Mouse (Mus musculus) hindbrain, embryonic 11.5 days (tissue): ENCODE data around the gene Coro2a. TPM values are rescaled to one million over a fixed set of nuclear protein-coding genes. Genes with fewer than 3 reads are reported as not detected.

ENCODE experiments used
- ATAC-seq: fragments of 200-750 bp; cut with Nextera tagmentation; 2 replicates; pipeline ENCODE4 v1.8.0; 2017; ENCODE audit warnings: mild to moderate bottlenecking, moderate TSS enrichment, moderate library complexity; ENCODE audit not compliant: low FRiP score
- DNase-seq: peaks from one replicate; pipeline ENCODE4 v3.0.0-alpha.2; 2015; ENCODE audit warnings: low spot score
- H3K27ac ChIP-seq: fragments of 300-500 bp; sonication (generic); 2 replicates; pipeline ENCODE4 v1.5.1; 2014; ENCODE audit warnings: mild to moderate bottlenecking, low read depth, low read length
- H3K27me3 ChIP-seq: fragments of 300-500 bp; sonication (generic); 2 replicates; pipeline ENCODE4 v1.6.1; 2014; ENCODE audit warnings: mild to moderate bottlenecking, low read length, moderate library complexity, mixed read lengths; ENCODE audit not compliant: control insufficient read depth, insufficient read depth
- H3K36me3 ChIP-seq: fragments of 300-500 bp; sonication (generic); 2 replicates; pipeline ENCODE4 v1.6.1; 2014; ENCODE audit warnings: mild to moderate bottlenecking, low read length, moderate library complexity, mixed read lengths; ENCODE audit not compliant: control insufficient read depth, insufficient read depth
- H3K4me1 ChIP-seq: fragments of 300-500 bp; sonication (generic); replicated peaks from 2 replicates; pipeline ENCODE4 v1.6.1; 2014; ENCODE audit warnings: low read length, mixed read lengths; ENCODE audit not compliant: control insufficient read depth, insufficient read depth
- H3K4me2 ChIP-seq: fragments of 300-500 bp; sonication (generic); replicated peaks from 2 replicates; pipeline ENCODE4 v1.6.1; 2014; ENCODE audit warnings: mild to moderate bottlenecking, low read depth, low read length
- H3K4me3 ChIP-seq: fragments of 300-500 bp; sonication (generic); 2 replicates; pipeline ENCODE4 v1.5.1; 2014; ENCODE audit warnings: low read depth, low read length
- H3K9ac ChIP-seq: fragments of 300-500 bp; sonication (generic); 2 replicates; pipeline ENCODE4 v1.6.1; 2014; ENCODE audit warnings: low read depth, low read length
- H3K9me3 ChIP-seq: fragments of 300-500 bp; sonication (generic); 2 replicates; pipeline ENCODE4 v1.6.1; 2016; ENCODE audit warnings: low read length; ENCODE audit not compliant: control insufficient read depth
- WGBS: fragments of 180-500 bp; shearing (Covaris S2); extraction: QIAGEN DNeasy Blood & Tissue Kit; methylation state at CpG from one replicate; pipeline ENCODE4 v1.1.7; 2014; 5-methylcytosine and 5-hydroxymethylcytosine counted together
- polyA plus RNA-seq: library from polyadenylated mRNA; unstranded; fragments of >200 nt; fragmentation: Nextera tagmentation; extraction: Ambion mirVana; gene quantifications from 2 replicates; pipeline ENCODE4 v1.2.1, GENCODE M21; 2014

Gene Coro2a
- polyA plus RNA-seq, 1 experiment from 2014 or later, result 3.6 TPM

GRCm38 (mm10) chr4:46541707-46542106, 60.3 kb downstream of the Coro2a start:
- Histone ChIP-seq H3K36me3 (no peaks in the 10 kb centered on the region), H3K27ac (no peak overlapping the region), H3K9me3 (no peaks in the 10 kb centered on the region), H3K4me2 (no peak overlapping the region), H3K4me1 (no peaks in the 10 kb centered on the region), H3K4me3 (no peak overlapping the region), H3K27me3 (peaks cover 6% of the 10 kb centered on the region; the same call in 1 of the 2 replicates), H3K9ac (no peak overlapping the region)
- 25% methylated on average over 9 of the region's 9 CpGs for WGBS
- DNase-seq (no peak), ATAC-seq (no peak)

- DNase-seq (no peak), ATAC-seq (no peak)
- Histone ChIP-seq H3K9me3 (no peaks in the 10 kb centered on the region), H3K4me3 (no peak overlapping the region), H3K36me3 (no peaks in the 10 kb centered on the region), H3K4me2 (no peak overlapping the region), H3K9ac (no peak overlapping the region), H3K27ac (no peak overlapping the region), H3K4me1 (no peaks in the 10 kb centered on the region), H3K27me3 (peaks cover 29% of the 10 kb centered on the region)
- WGBS, result 56% methylated on average over 9 of the region's 9 CpGs
These were observed 62.8 kb downstream of the Coro2a start for GRCm38 (mm10) chr4:46539167-46539566.

GRCm38 (mm10) chr4:46535840-46536361, 66.1 kb downstream of the Coro2a start, which contains the start of gene Trim14:
TSS of gene Trim14 (minus strand) at chr4:46536141.
- no peaks in the 10 kb centered on the region for H3K9me3 ChIP-seq
- H3K4me2 ChIP-seq, result peak within 1 kb of the TSS; percentile 54
- H3K27ac ChIP-seq, result no peak within 1 kb of the TSS
- H3K9ac ChIP-seq, result no peak within 1 kb of the TSS
- peak within 1 kb of the TSS; percentile 39 for H3K4me3 ChIP-seq
- H3K4me1 ChIP-seq, result no peaks in the 10 kb centered on the region
- H3K27me3 ChIP-seq, result peaks cover 42% of the 10 kb centered on the region
- no peaks in the 10 kb centered on the region for H3K36me3 ChIP-seq
- WGBS, result 2% methylated on average over 36 of the region's 46 CpGs
- ATAC-seq, result peak; percentile 61
- peak; percentile 46 for DNase-seq

- peak; percentile 48 for DNase-seq
- Histone ChIP-seq H3K36me3 (no peaks in the 10 kb centered on the region), H3K4me1 (no peaks in the 10 kb centered on the region), H3K9me3 (no peaks in the 10 kb centered on the region), H3K27ac (no peak overlapping the region), H3K4me2 (peak overlapping the region; percentile 54), H3K27me3 (peaks cover 42% of the 10 kb centered on the region), H3K4me3 (peak overlapping the region; percentile 39), H3K9ac (no peak overlapping the region)
- WGBS, result 7% methylated on average over 16 of the region's 16 CpGs
- ATAC-seq, result no peak
These were observed 66.7 kb downstream of the Coro2a start for GRCm38 (mm10) chr4:46535094-46535830.

GRCm38 (mm10) chr4:46533934-46534720, 67.9 kb downstream of the Coro2a start:
- 13% methylated on average over 29 of the region's 29 CpGs for WGBS

GRCm38 (mm10) chr4:46532926-46533325, 69.1 kb downstream of the Coro2a start:
- 78% methylated on average over 7 of the region's 7 CpGs for WGBS
- Histone ChIP-seq H3K27me3 (peaks cover 42% of the 10 kb centered on the region), H3K36me3 (no peaks in the 10 kb centered on the region), H3K9ac (no peak overlapping the region), H3K4me2 (no peak overlapping the region), H3K27ac (no peak overlapping the region), H3K9me3 (no peaks in the 10 kb centered on the region), H3K4me1 (no peaks in the 10 kb centered on the region), H3K4me3 (no peak overlapping the region)
- no peak for ATAC-seq
- DNase-seq, result no peak

More at GRCm38 (mm10) chr4:46533934-46534720, 67.9 kb downstream of the Coro2a start:
- H3K27ac ChIP-seq, result no peak overlapping the region
- H3K4me1 ChIP-seq, result no peaks in the 10 kb centered on the region
- no peaks in the 10 kb centered on the region for H3K36me3 ChIP-seq
- H3K9ac ChIP-seq, result no peak overlapping the region
- no peak overlapping the region for H3K4me3 ChIP-seq
- peak overlapping the region; percentile 19 for H3K4me2 ChIP-seq
- DNase-seq (peak; percentile 26), ATAC-seq (no peak)
- no peaks in the 10 kb centered on the region for H3K9me3 ChIP-seq
- peaks cover 42% of the 10 kb centered on the region for H3K27me3 ChIP-seq

- H3K9me3 ChIP-seq, result no peaks in the 10 kb centered on the region
- ATAC-seq (no peak), DNase-seq (no peak)
- no peak overlapping the region for H3K9ac ChIP-seq
- whole genome bisulfite sequencing, result 78% methylated on average over 2 of the region's 2 CpGs
- no peak overlapping the region for H3K4me3 ChIP-seq
- H3K27me3 ChIP-seq, result peaks cover 39% of the 10 kb centered on the region
- no peaks in the 10 kb centered on the region for H3K36me3 ChIP-seq
- H3K27ac ChIP-seq, result no peak overlapping the region
- H3K4me1 ChIP-seq, result no peaks in the 10 kb centered on the region
- no peak overlapping the region for H3K4me2 ChIP-seq
These were observed 69.5 kb downstream of the Coro2a start for GRCm38 (mm10) chr4:46532511-46532910.

GRCm38 (mm10) chr4:46529722-46530121, 72.3 kb downstream of the Coro2a start:
- no peak for DNase-seq

More at GRCm38 (mm10) chr4:46529722-46530121, 72.3 kb downstream of the Coro2a start:
- no peak for ATAC-seq
- no peaks in the 10 kb centered on the region for H3K4me1 ChIP-seq
- 47% methylated on average over 7 of the region's 7 CpGs for WGBS
- H3K27me3 ChIP-seq, result peaks cover 19% of the 10 kb centered on the region
- H3K4me2 ChIP-seq, result no peak overlapping the region
- H3K9ac ChIP-seq, result no peak overlapping the region
- no peaks in the 10 kb centered on the region for H3K36me3 ChIP-seq
- H3K4me3 ChIP-seq, result no peak overlapping the region
- H3K9me3 ChIP-seq, result no peaks in the 10 kb centered on the region
- no peak overlapping the region for H3K27ac ChIP-seq
